Mouse (Mus musculus): ENCODE measurements around the gene Tmtc1. TPM values are rescaled to one million over a fixed set of nuclear protein-coding genes. Genes with fewer than 3 reads are reported as not detected.

Tmtc1 gene
- polyA plus RNA-seq, 1 experiment: not detected

- H3K4me3 ChIP-seq (ENCODE audit: insufficient read depth, low read length): no peak overlapping the region
- no peak overlapping the region for H3K27ac ChIP-seq (ENCODE audit: insufficient read depth, low read depth, low read length)
- no peak for TF ChIP-seq CTCF (IDR thresholded peaks at IDR 0.05; ENCODE audit: low read depth, low read length)
- TF ChIP-seq POLR2A (IDR thresholded peaks at IDR 0.05; ENCODE audit: borderline replicate concordance, low read depth, low read length): no peak
- peaks cover 5% of the 10 kb centered on the region for H3K4me1 ChIP-seq (ENCODE audit: control insufficient read depth, insufficient read depth, low read length)
Observed at GRCm38 (mm10) chr6:148384111-148384895, 59.9 kb downstream of the Tmtc1 start.

GRCm38 (mm10) chr6:148381163-148381782 lies 62.9 kb downstream of the Tmtc1 start:
- Histone ChIP-seq H3K27ac (ENCODE audit: insufficient read depth, low read depth, low read length) (no peak overlapping the region), H3K4me3 (ENCODE audit: insufficient read depth, low read length) (no peak overlapping the region), H3K4me1 (ENCODE audit: control insufficient read depth, insufficient read depth, low read length) (peaks cover 5% of the 10 kb centered on the region)
- TF ChIP-seq CTCF (IDR thresholded peaks at IDR 0.05; ENCODE audit: low read depth, low read length) (no peak), POLR2A (IDR thresholded peaks at IDR 0.05; ENCODE audit: borderline replicate concordance, low read depth, low read length) (no peak)

GRCm38 (mm10) chr6:148375618-148376209 lies 68.5 kb downstream of the Tmtc1 start:
- TF ChIP-seq CTCF (IDR thresholded peaks at IDR 0.05; ENCODE audit: low read depth, low read length): no peak
- TF ChIP-seq POLR2A (IDR thresholded peaks at IDR 0.05; ENCODE audit: borderline replicate concordance, low read depth, low read length): no peak
- Histone ChIP-seq H3K4me3 (ENCODE audit: insufficient read depth, low read length) (no peak overlapping the region), H3K4me1 (ENCODE audit: control insufficient read depth, insufficient read depth, low read length) (no peaks in the 10 kb centered on the region), H3K27ac (ENCODE audit: insufficient read depth, low read depth, low read length) (no peak overlapping the region)

- no peak for TF ChIP-seq POLR2A (IDR thresholded peaks at IDR 0.05; ENCODE audit: borderline replicate concordance, low read depth, low read length)
- TF ChIP-seq CTCF (IDR thresholded peaks at IDR 0.05; ENCODE audit: low read depth, low read length): no peak
- no peaks in the 10 kb centered on the region for H3K4me1 ChIP-seq (ENCODE audit: control insufficient read depth, insufficient read depth, low read length)
- H3K27ac ChIP-seq (ENCODE audit: insufficient read depth, low read depth, low read length): no peak overlapping the region
- H3K4me3 ChIP-seq (ENCODE audit: insufficient read depth, low read length): no peak overlapping the region
Observed at GRCm38 (mm10) chr6:148375015-148375414, 69.2 kb downstream of the Tmtc1 start.

- Histone ChIP-seq H3K27ac (ENCODE audit: insufficient read depth, low read depth, low read length) (no peak overlapping the region), H3K4me1 (ENCODE audit: control insufficient read depth, insufficient read depth, low read length) (no peaks in the 10 kb centered on the region), H3K4me3 (ENCODE audit: insufficient read depth, low read length) (no peak overlapping the region)
- TF ChIP-seq POLR2A (IDR thresholded peaks at IDR 0.05; ENCODE audit: borderline replicate concordance, low read depth, low read length) (no peak), CTCF (IDR thresholded peaks at IDR 0.05; ENCODE audit: low read depth, low read length) (no peak)
Observed at GRCm38 (mm10) chr6:148373444-148373843, 70.7 kb downstream of the Tmtc1 start.

GRCm38 (mm10) chr6:148371223-148371622 lies 73.0 kb downstream of the Tmtc1 start:
- no peak for TF ChIP-seq POLR2A (IDR thresholded peaks at IDR 0.05; ENCODE audit: borderline replicate concordance, low read depth, low read length)
- no peak overlapping the region for H3K27ac ChIP-seq (ENCODE audit: insufficient read depth, low read depth, low read length)
- H3K4me1 ChIP-seq (ENCODE audit: control insufficient read depth, insufficient read depth, low read length): no peaks in the 10 kb centered on the region
- H3K4me3 ChIP-seq (ENCODE audit: insufficient read depth, low read length): no peak overlapping the region

GRCm38 (mm10) chr6:148367094-148367539 lies 77.1 kb downstream of the Tmtc1 start:
- Histone ChIP-seq H3K4me3 (ENCODE audit: insufficient read depth, low read length) (no peak overlapping the region), H3K4me1 (ENCODE audit: control insufficient read depth, insufficient read depth, low read length) (no peaks in the 10 kb centered on the region), H3K27ac (ENCODE audit: insufficient read depth, low read depth, low read length) (no peak overlapping the region)

GRCm38 (mm10) chr6:148366629-148367028 lies 77.6 kb downstream of the Tmtc1 start:
- no peak overlapping the region for H3K27ac ChIP-seq (ENCODE audit: insufficient read depth, low read depth, low read length)
- H3K4me3 ChIP-seq (ENCODE audit: insufficient read depth, low read length): no peak overlapping the region
- TF ChIP-seq POLR2A (IDR thresholded peaks at IDR 0.05; ENCODE audit: borderline replicate concordance, low read depth, low read length) (no peak), CTCF (IDR thresholded peaks at IDR 0.05; ENCODE audit: low read depth, low read length) (no peak)
- H3K4me1 ChIP-seq (ENCODE audit: control insufficient read depth, insufficient read depth, low read length): no peaks in the 10 kb centered on the region

More at GRCm38 (mm10) chr6:148367094-148367539, 77.1 kb downstream of the Tmtc1 start:
- TF ChIP-seq CTCF (IDR thresholded peaks at IDR 0.05; ENCODE audit: low read depth, low read length): no peak
- no peak for TF ChIP-seq POLR2A (IDR thresholded peaks at IDR 0.05; ENCODE audit: borderline replicate concordance, low read depth, low read length)

- H3K4me3 ChIP-seq (ENCODE audit: insufficient read depth, low read length): no peak overlapping the region
- no peak for TF ChIP-seq POLR2A (IDR thresholded peaks at IDR 0.05; ENCODE audit: borderline replicate concordance, low read depth, low read length)
- no peak for TF ChIP-seq CTCF (IDR thresholded peaks at IDR 0.05; ENCODE audit: low read depth, low read length)
- H3K4me1 ChIP-seq (ENCODE audit: control insufficient read depth, insufficient read depth, low read length): no peaks in the 10 kb centered on the region
- no peak overlapping the region for H3K27ac ChIP-seq (ENCODE audit: insufficient read depth, low read depth, low read length)
Observed at GRCm38 (mm10) chr6:148363162-148363561, 81.0 kb downstream of the Tmtc1 start.

- Histone ChIP-seq H3K4me1 (ENCODE audit: control insufficient read depth, insufficient read depth, low read length) (no peaks in the 10 kb centered on the region), H3K4me3 (ENCODE audit: insufficient read depth, low read length) (no peak overlapping the region), H3K27ac (ENCODE audit: insufficient read depth, low read depth, low read length) (no peak overlapping the region)
- TF ChIP-seq CTCF (IDR thresholded peaks at IDR 0.05; ENCODE audit: low read depth, low read length): no peak
- no peak for TF ChIP-seq POLR2A (IDR thresholded peaks at IDR 0.05; ENCODE audit: borderline replicate concordance, low read depth, low read length)
Observed at GRCm38 (mm10) chr6:148362475-148362874, 81.7 kb downstream of the Tmtc1 start.

All from bone marrow macrophage, adult 2 months (primary cell).